11 mouse cellular contexts compared by ENCODE assay signal in genomic region chr1:71837039-71837648, GRCm38 (mm10).
DNase-seq lines count a peak whose midpoint lies in the region; ATAC-seq and TF ChIP-seq lines count a peak whose summit lies in the region.
"Had no signal": no experiment of that assay in that cellular context is flagged by ENCODE, and none has a peak within 500 bp of the region (broad histone marks: within the 10 kb centered on the region; RNA-seq: fewer than 3 reads in every experiment).

No protein-coding gene starts in this region.

- TF ChIP-seq POLR2A in cerebellum, adult 2 months (IDR thresholded peaks at IDR 0.05; ENCODE audit: borderline replicate concordance, insufficient read depth, low read length): no peak

- H3K4me1 ChIP-seq in lung, embryonic 15.5 days: peaks cover 12% of the 10 kb centered on the region; the same call in 1 of the 2 replicates
- peaks cover 4% of the 10 kb centered on the region; the same call in 1 of the 2 replicates for H3K4me1 ChIP-seq in intestine, postnatal 0 days (replicated peaks; ENCODE audit: control insufficient read depth, insufficient read depth, low read length)
- H3K4me1 ChIP-seq in limb, embryonic 15.5 days: peaks cover 13% of the 10 kb centered on the region
- 0 out of 2 replicates have a peak, but pooled peaks cover 3% of the 10 kb centered on the region for H3K4me1 ChIP-seq in stomach, embryonic 16.5 days (ENCODE audit: control insufficient read depth, insufficient read depth, low read length)
- no peaks in the 10 kb centered on the region for H3K4me1 ChIP-seq in cerebellum, adult 2 months (ENCODE audit: control insufficient read depth, insufficient read depth, low read length)
- H3K4me1 ChIP-seq in midbrain, embryonic 11.5 days (ENCODE audit: control insufficient read depth, insufficient read depth, low read length): no peaks in the 10 kb centered on the region
- H3K4me1 ChIP-seq: heart, embryonic 12.5 days had no signal

- WGBS in lung, embryonic 15.5 days: 47% methylated on average over 20 of the region's 20 CpGs
- 46% methylated on average over 20 of the region's 20 CpGs for WGBS in intestine, postnatal 0 days
- 28% methylated on average over 20 of the region's 20 CpGs for WGBS in limb, embryonic 15.5 days
- WGBS in stomach, embryonic 16.5 days: 39% methylated on average over 20 of the region's 20 CpGs
- 91% methylated on average over 20 of the region's 20 CpGs for WGBS in cerebellum, adult 2 months
- 89% methylated on average over 20 of the region's 20 CpGs for WGBS in midbrain, embryonic 11.5 days

- no peak for TF ChIP-seq CTCF in intestine, postnatal 0 days (IDR thresholded peaks at IDR 0.05; ENCODE audit: low read depth)
- no peak for TF ChIP-seq CTCF in cerebellum, adult 2 months (IDR thresholded peaks at IDR 0.05; ENCODE audit: borderline replicate concordance, insufficient read depth, low read depth, low read length)

- no peak overlapping the region for H3K9ac ChIP-seq in lung, embryonic 15.5 days
- no peak overlapping the region for H3K9ac ChIP-seq in intestine, postnatal 0 days (ENCODE audit: low read depth, low read length)
- H3K9ac ChIP-seq in limb, embryonic 15.5 days: no peak overlapping the region
- H3K9ac ChIP-seq in stomach, embryonic 16.5 days (ENCODE audit: low read length): no peak overlapping the region
- no peak overlapping the region for H3K9ac ChIP-seq in midbrain, embryonic 11.5 days (ENCODE audit: low read length)
- H3K9ac ChIP-seq: heart, embryonic 12.5 days; neural tube, embryonic 12.5 days had no signal

- DNase-seq in lung, postnatal 25 days (ENCODE audit: low spot score): no peak
- DNase-seq in cerebellum, adult 2 months: no peak
- DNase-seq in midbrain, embryonic 11.5 days (ENCODE audit: low spot score, missing footprints): no peak
- DNase-seq in MN1 (ENCODE audit: low spot score): no peak
- DNase-seq: left cerebral cortex, postnatal 4 days had no signal

- no peak for ATAC-seq in lung, embryonic 15.5 days (ENCODE audit: borderline replicate concordance, extremely low read depth, low FRiP score, low TSS enrichment)
- peak; percentile 96 for ATAC-seq in intestine, postnatal 0 days
- ATAC-seq in limb, embryonic 15.5 days (ENCODE audit: insufficient number of reproducible peaks, low FRiP score, low TSS enrichment, low read depth): no peak
- peak; percentile 80; the same call in 1 of the 2 replicates for ATAC-seq in stomach, embryonic 16.5 days (ENCODE audit: insufficient read depth, low FRiP score)
- ATAC-seq in midbrain, embryonic 11.5 days (ENCODE audit: low FRiP score): no peak

- no peaks in the 10 kb centered on the region for H3K36me3 ChIP-seq in lung, embryonic 15.5 days
- no peaks in the 10 kb centered on the region for H3K36me3 ChIP-seq in intestine, postnatal 0 days (ENCODE audit: control insufficient read depth, insufficient read depth)
- H3K36me3 ChIP-seq in limb, embryonic 15.5 days: no peaks in the 10 kb centered on the region
- H3K36me3 ChIP-seq in stomach, embryonic 16.5 days (ENCODE audit: control insufficient read depth, insufficient read depth, low read length): no peaks in the 10 kb centered on the region; the same call in 1 of the 2 replicates
- no peaks in the 10 kb centered on the region for H3K36me3 ChIP-seq in midbrain, embryonic 11.5 days (ENCODE audit: control insufficient read depth, insufficient read depth, low read length)
- H3K36me3 ChIP-seq: heart, embryonic 12.5 days; neural tube, embryonic 12.5 days had no signal

- no peaks in the 10 kb centered on the region for H3K27me3 ChIP-seq in lung, embryonic 15.5 days
- H3K27me3 ChIP-seq in intestine, postnatal 0 days (replicated peaks; ENCODE audit: control insufficient read depth, insufficient read depth, low read length): no peaks in the 10 kb centered on the region
- H3K27me3 ChIP-seq in limb, embryonic 15.5 days: no peaks in the 10 kb centered on the region
- H3K27me3 ChIP-seq in stomach, embryonic 16.5 days (ENCODE audit: control insufficient read depth, insufficient read depth, low read length): no peaks in the 10 kb centered on the region
- no peaks in the 10 kb centered on the region for H3K27me3 ChIP-seq in cerebellum, adult 2 months (ENCODE audit: control insufficient read depth, insufficient read depth, low read length)
- no peaks in the 10 kb centered on the region for H3K27me3 ChIP-seq in midbrain, embryonic 11.5 days (ENCODE audit: control insufficient read depth, insufficient read depth, low read length)
- H3K27me3 ChIP-seq: heart, embryonic 12.5 days; neural tube, embryonic 12.5 days had no signal

- no peak overlapping the region for H3K4me3 ChIP-seq in lung, embryonic 15.5 days
- peak overlapping the region; percentile 14; the same call in 1 of the 2 replicates for H3K4me3 ChIP-seq in intestine, postnatal 0 days (ENCODE audit: low read depth, low read length)
- H3K4me3 ChIP-seq in limb, embryonic 15.5 days: peak overlapping the region; percentile 10; the same call in 1 of the 2 replicates
- peak overlapping the region; percentile 19 for H3K4me3 ChIP-seq in stomach, embryonic 16.5 days (replicated peaks; ENCODE audit: low read length)
- H3K4me3 ChIP-seq in cerebellum, adult 2 months (replicated peaks; ENCODE audit: insufficient read depth, low read depth, low read length): no peak overlapping the region
- H3K4me3 ChIP-seq in midbrain, embryonic 11.5 days (ENCODE audit: low read depth, low read length): no peak overlapping the region
- H3K4me3 ChIP-seq: heart, embryonic 12.5 days; neural tube, embryonic 12.5 days had no signal

- H3K9me3 ChIP-seq in lung, embryonic 15.5 days: no peaks in the 10 kb centered on the region
- no peaks in the 10 kb centered on the region for H3K9me3 ChIP-seq in intestine, postnatal 0 days (ENCODE audit: control insufficient read depth)
- H3K9me3 ChIP-seq in limb, embryonic 15.5 days: no peaks in the 10 kb centered on the region
- no peaks in the 10 kb centered on the region for H3K9me3 ChIP-seq in stomach, embryonic 16.5 days (replicated peaks; ENCODE audit: control insufficient read depth, low read length)
- H3K9me3 ChIP-seq in midbrain, embryonic 11.5 days (ENCODE audit: control insufficient read depth, low read length): peaks cover 3% of the 10 kb centered on the region; the same call in 1 of the 2 replicates
- H3K9me3 ChIP-seq: neural tube, embryonic 12.5 days had no signal

- H3K27ac ChIP-seq in lung, embryonic 15.5 days: no peak overlapping the region
- peak overlapping the region; percentile 66; the same call in 1 of the 2 replicates for H3K27ac ChIP-seq in intestine, postnatal 0 days (ENCODE audit: low read depth, low read length)
- no peak overlapping the region for H3K27ac ChIP-seq in limb, embryonic 15.5 days
- H3K27ac ChIP-seq in stomach, embryonic 16.5 days (ENCODE audit: low read length): no peak overlapping the region
- H3K27ac ChIP-seq in cerebellum, adult 2 months (ENCODE audit: insufficient read depth, low read length): no peak overlapping the region
- H3K27ac ChIP-seq in midbrain, embryonic 11.5 days (ENCODE audit: low read depth, low read length): no peak overlapping the region
- H3K27ac ChIP-seq: neural tube, embryonic 12.5 days had no signal

- H3K4me2 ChIP-seq in lung, embryonic 15.5 days: peak overlapping the region; percentile 44
- H3K4me2 ChIP-seq in intestine, postnatal 0 days (replicated peaks; ENCODE audit: low read depth): peak overlapping the region; percentile 62
- H3K4me2 ChIP-seq in limb, embryonic 15.5 days: peak overlapping the region; percentile 36
- peak overlapping the region; percentile 42 for H3K4me2 ChIP-seq in stomach, embryonic 16.5 days (ENCODE audit: low read depth, low read length)
- no peak overlapping the region for H3K4me2 ChIP-seq in midbrain, embryonic 11.5 days
- H3K4me2 ChIP-seq: heart, embryonic 12.5 days had no signal

Comparison
In these comparisons a context has a peak if more than half of its experiments do, and no peak if none do; other contexts are left out.
1. ATAC-seq: peak in intestine, postnatal 0 days (single experiment) and stomach, embryonic 16.5 days (single experiment); none in lung, embryonic 15.5 days (single experiment), limb, embryonic 15.5 days (single experiment) and midbrain, embryonic 11.5 days (single experiment).
2. H3K4me3 ChIP-seq: peak in intestine, postnatal 0 days (single experiment), limb, embryonic 15.5 days (single experiment) and stomach, embryonic 16.5 days (single experiment); none in lung, embryonic 15.5 days (single experiment), cerebellum, adult 2 months (single experiment) and midbrain, embryonic 11.5 days (single experiment).